Mouse (Mus musculus) kidney, adult 2 months (tissue): ENCODE measurements around the gene Borcs7.

Experiments
- CTCF ChIP-seq: fragments of 200-500 bp; conservative IDR thresholded peaks from 2 replicates; pipeline ENCODE4 v1.5.1; 2011; ENCODE audit warnings: low read depth, mild to moderate bottlenecking, control low read depth, low read length, moderate library complexity, mixed read lengths; ENCODE audit not compliant: insufficient read depth, insufficient read length
- POLR2A ChIP-seq: fragments of 200-500 bp; IDR thresholded peaks from one replicate; pipeline ENCODE4 v1.6.1; 2011; ENCODE audit warnings: low read depth, low read length, control low read depth

GRCm38 (mm10) chr19:46727945-46728540 is 38.3 kb downstream of the Borcs7 start:
- TF ChIP-seq POLR2A (no peak), CTCF (no peak)
